Mouse (Mus musculus): Measurements from ENCODE around the gene Ppp2r5e.

The Ppp2r5e gene

GRCm38 (mm10) chr12:75577255-75577654 is 18.8 kb downstream of the Ppp2r5e start:
- DNase-seq (ENCODE audit: low read depth) = no peak

GRCm38 (mm10) chr12:75572271-75572670 is 23.8 kb downstream of the Ppp2r5e start:
- DNase-seq (ENCODE audit: low read depth) = no peak

GRCm38 (mm10) chr12:75570138-75570537 is 25.9 kb downstream of the Ppp2r5e start:
- DNase-seq (ENCODE audit: low read depth) = no peak

DNA sequence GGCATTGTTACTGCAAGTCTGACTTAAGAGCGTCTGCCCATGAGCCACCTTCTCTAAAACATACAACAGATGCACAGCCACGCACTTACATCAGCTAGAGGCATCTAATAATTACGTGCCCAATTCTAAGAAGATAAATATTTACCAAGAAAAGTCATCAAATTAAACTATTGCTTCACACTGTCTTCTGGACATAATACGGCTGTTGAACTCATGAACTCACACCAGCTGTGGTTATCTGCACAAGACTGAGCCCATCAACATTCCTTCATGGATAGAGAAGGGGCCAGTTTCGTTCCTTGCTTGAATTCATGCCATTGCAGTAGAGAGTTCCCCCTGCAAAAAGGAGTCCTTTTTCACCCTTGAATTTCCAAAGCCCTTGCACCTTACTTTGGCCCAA is 28.3 kb downstream of the Ppp2r5e start:
- no peak for DNase-seq (ENCODE audit: low read depth)

- DNase-seq (ENCODE audit: low read depth) = no peak
Measured at GRCm38 (mm10) chr12:75565756-75566155, 30.3 kb downstream of the Ppp2r5e start.

GRCm38 (mm10) chr12:75564498-75564897 is 31.5 kb downstream of the Ppp2r5e start:
- no peak for DNase-seq (ENCODE audit: low read depth)

GRCm38 (mm10) chr12:75562996-75563618 is 32.9 kb downstream of the Ppp2r5e start:
- no peak for DNase-seq (ENCODE audit: low read depth)

DNA sequence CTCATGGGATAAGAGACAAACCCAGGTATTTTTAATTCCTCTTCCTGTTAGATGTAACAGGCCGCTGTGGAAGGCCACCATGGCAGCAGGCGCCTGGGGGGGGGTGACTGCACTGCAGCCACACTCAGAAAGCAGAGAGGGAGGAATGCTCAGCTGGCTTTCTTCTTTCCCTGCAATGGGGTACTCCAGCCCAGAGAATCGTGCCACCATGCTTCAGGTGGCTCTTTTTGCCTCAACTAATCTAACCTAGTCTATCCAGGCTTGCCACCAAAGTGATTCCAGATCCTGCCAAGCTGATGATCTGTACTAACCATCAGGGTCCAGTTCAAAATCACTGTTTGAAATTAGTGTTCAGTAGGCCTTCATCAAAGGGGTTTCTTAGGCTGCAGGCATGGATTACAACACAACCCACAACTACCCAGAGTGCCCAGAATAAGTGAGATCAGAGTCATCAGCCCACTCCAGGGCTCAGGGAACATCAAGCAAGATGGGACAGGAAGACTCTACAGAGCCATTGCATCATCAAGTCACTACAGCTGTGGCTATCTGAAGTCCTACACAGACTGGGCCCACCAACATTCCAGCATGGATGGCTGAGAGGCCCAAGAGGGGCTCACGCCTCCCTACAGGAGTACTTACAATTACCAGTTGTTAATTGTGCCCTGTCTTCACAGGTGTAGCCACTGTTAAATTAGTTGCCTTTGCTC is 35.2 kb downstream of the Ppp2r5e start:
- no peak for DNase-seq (ENCODE audit: low read depth)

GRCm38 (mm10) chr12:75559196-75559595 is 36.8 kb downstream of the Ppp2r5e start:
- no peak for DNase-seq (ENCODE audit: low read depth)

DNA sequence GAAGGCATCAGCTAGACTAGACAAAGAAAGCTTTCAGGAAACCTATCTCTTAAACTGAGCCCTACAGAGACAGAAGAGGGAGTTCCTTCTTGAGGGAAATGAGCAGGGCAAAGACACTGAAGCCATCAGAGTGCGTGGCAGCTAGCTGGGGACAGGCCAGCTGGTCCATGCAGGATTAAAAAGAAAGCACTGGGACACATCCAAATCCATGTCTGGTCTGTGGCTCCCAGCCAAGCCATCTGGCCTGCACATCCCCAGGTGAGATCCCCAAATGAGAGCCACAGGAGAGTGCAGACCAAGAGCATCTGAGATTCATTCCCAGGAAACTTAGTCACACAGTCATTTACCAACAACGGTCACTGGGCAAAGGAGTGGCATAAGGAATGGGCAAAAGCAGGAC is 38.2 kb downstream of the Ppp2r5e start:
- no peak for DNase-seq (ENCODE audit: low read depth)

DNA sequence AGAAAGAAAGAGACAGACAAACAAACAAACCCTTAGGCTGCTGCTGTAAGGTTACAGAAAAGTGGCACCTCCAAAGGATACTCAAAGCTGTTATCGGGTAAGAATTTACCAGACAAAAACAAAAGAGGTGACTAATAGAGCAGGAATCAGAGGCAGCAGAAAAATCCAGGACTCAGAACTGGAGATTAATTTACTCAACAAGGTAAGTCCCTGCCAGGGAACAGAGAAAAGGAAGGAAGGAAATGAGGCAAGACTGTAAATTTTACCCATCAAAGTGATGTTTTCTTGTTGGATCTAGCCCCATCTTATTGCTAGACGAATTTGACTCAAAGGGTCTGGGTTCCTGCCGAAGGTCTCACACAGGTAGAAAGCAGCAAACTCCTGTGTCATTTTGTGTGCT is 41.0 kb downstream of the Ppp2r5e start:
- DNase-seq (ENCODE audit: low read depth) = no peak

DNA sequence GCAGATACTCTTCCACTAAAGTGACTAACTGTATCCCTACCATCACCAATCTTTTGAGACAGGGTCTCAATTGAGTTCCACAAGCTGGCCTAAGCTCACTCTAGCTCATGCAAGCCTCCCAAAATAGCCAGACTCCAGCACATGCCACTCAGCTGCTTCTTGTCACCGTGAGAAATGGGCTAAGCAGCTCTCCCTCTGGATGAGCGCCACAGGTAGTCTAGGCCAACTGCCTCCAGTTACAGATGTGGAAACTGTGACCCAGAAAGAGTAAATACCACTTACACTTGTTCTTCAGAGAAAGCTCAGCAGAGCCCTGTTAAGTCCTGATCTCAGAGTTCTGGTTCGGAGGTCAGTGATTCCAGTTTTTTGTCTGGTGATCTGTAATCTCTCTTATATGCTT is 43.7 kb downstream of the Ppp2r5e start:
- DNase-seq (ENCODE audit: low read depth) = peak; percentile 70

DNA sequence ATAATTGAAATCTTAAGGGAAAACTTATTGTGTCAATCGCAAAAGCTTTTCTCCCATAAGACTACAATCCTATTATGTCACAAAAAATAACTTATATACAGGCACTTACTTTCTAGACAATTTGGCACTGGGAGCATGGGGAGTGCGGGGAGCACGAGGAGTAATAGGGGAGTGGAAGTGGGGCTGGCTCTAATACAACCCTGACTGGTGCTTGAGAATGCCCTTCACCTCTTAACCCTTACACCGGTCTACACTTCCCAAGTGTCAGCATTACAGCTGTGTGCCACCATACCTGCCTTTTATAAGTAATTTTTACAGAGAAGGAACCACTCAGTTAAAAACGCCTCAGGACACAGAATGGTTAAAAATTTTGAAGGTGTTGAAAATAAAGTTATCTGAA is 44.4 kb downstream of the Ppp2r5e start:
- DNase-seq (ENCODE audit: low read depth) = no peak

DNA sequence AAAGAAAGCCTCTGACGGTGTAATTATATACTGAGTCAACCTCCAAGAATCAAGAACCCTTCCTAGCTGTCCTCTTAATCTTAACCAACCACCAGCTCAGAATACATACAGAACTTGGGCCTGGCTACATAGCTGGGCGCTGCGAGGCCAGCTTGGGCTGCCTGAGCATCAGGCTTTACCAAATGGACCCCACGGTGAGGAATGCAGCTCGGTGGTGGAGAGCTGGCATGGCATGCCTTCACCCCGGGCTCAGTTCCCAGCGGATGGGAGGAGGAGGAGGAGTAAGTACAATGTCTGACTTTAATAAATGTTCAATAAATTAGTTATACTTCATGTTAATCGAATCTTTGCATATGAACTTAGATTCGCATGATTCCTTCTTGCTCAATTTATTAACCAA is 47.0 kb downstream of the Ppp2r5e start:
- no peak for DNase-seq (ENCODE audit: low read depth)

DNA sequence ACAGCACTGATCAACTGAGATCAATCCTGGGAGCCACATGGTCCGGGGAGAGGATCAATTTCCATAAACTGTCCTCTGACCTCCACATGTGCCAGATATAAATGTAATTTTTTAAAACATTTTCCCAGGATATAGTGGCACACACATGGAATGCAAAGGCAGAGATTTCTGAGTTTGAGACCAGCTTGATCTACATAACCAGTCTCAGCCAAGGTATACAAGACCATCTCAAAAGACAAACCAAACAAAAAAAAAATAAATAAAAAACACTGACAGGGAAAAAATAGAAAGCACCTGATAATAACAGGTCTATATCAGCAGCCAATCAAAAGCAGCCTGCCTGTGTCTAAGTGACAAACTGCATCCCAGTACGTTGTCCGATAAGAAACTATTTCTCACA is 48.9 kb downstream of the Ppp2r5e start:
- no peak for DNase-seq (ENCODE audit: low read depth)

DNA sequence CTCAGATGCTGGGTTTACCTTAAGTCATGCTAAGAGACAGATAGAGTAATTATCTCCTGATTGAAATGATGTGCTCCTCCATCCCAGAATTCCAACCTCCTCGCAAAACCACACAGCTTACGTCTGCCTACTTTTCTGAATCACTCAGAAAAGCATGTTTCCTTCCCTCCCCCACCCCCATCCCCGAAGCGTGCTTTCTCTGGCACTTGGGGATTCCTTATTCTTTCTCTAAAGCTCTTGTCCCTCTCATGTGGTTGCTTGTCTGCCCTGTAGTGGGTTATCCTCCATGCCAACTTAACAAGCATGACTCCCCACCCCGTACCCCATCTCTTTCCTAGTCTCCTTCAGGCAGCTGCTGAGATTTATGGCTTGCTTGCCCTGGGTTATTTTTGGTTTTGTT is 49.8 kb downstream of the Ppp2r5e start:
- DNase-seq (ENCODE audit: low read depth) = no peak

DNA sequence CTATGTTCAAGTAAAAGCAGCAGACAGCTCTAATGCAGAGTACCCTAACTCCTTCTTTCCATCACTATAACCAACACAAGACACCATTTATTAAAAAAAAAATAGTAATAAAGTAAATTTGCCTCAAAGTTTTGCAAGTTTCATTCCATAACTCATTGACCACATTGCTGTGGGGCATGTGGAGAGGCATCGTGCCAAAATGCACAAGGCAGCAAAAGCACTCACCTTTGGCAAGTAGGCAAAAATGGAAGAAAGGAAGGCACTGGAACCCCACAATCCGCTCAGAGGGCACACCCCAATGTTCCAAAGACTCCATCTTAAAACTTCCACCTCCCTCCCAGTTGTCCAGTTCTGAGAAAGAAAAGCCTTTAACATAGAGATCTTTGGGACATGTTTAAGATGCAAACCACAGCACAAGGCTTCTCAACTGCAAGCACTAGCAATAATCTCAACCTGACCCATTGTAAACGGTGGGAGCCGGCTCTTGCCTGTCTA is 50.6 kb downstream of the Ppp2r5e start:
- DNase-seq (ENCODE audit: low read depth) = no peak

DNA sequence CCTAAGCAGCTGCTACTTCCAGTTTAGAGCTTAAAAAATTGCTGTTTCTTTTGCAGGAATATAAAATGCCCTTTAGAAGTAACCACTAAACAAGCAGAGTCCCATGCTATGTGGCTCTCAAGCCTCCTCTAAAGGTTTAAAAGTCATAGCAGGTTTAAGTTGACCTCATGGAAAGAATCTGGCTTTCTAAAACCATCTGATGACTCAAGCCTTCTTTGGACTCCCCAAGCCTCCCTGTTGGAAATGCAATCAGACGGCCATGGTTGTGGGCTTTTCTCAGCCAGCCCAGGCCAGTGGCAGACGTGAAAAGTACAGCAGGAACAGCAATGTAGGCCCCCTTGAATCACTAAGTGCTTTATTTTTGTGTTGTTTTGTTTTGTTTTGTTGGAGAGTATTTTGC is 51.4 kb downstream of the Ppp2r5e start:
- DNase-seq (ENCODE audit: low read depth) = no peak

DNA sequence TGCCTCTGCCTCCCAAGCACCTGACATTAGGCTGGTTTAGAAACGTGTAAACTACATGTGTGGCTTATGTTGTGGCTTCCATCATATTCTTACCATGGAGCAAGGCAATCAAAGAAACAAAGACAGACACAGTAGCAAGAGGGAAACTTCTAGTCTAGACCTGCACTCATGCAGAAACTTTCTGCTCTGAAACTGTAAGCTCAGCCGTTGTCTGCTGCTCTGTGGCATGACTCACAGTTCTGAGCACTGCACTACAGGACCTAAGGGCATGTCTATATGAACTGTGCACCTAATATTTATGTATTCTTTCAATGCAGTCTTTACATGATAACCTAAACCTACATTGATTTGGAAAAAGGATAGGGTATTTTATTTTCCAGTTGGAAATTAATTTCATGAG is 51.8 kb downstream of the Ppp2r5e start:
- DNase-seq (ENCODE audit: low read depth) = no peak

- no peak for DNase-seq (ENCODE audit: low read depth)
Measured at GRCm38 (mm10) chr12:75543346-75543745, 52.7 kb downstream of the Ppp2r5e start.

GRCm38 (mm10) chr12:75540621-75541171 is 55.3 kb downstream of the Ppp2r5e start:
- no peak for DNase-seq (ENCODE audit: low read depth)

DNA sequence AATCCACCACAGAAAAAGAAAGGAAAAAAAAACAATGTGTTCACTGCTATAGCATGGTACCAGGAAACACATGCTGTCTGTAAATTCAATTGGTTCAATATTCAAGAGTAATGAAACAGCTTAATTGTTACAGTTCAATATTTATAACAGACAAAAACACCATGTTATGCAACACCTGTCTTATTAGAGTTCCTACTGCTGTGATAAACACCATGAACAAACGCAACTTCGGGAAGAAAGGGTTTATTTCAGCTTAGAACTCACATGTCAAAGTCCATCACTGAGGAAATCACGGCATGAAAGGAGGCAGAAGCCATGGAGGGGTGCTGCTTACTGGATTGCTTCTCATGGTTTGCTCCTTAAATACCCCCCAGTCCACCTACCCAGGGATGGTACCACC is 56.8 kb downstream of the Ppp2r5e start:
- no peak for DNase-seq (ENCODE audit: low read depth)

DNA sequence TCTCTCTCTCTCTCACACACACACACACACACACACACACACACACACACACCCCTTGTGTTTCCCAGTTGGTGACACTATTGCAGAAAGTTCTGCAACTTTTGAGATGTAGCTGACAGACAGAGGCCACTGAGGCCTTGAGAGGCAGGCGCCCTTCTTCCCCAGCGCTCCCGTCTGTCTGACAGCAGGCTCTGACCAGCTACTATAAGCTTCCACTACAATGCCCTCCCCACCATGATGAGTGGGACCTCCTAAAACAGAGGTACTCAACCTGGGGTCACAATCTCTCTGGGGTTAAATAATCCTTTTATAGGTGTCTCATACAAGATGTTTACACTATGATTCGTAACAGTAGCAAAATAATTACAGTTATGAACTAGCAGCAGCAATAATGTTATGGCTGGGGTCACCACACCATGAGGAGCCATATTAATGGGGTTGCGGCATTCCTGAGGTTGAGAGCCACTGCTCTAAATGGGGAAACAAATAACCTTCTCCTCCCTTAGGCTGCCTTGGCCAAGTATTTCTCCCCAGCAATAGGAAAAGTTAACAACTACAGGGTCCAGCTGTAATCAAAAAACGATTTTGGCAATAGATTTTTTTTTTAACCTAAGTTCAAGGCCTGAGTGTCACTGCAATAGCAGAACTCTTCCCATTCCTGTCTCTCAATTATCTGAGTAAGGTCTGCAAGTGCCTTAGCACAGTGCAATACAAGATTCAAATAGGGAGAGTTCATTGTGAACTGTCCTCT is 58.2 kb downstream of the Ppp2r5e start:
- DNase-seq (ENCODE audit: low read depth) = no peak
